Mouse (Mus musculus) hindbrain, embryonic 10.5 days (tissue): Measurements from ENCODE around the gene Enox1. TPM values are rescaled to one million over a fixed set of nuclear protein-coding genes. Genes with fewer than 3 reads are reported as not detected.

Source experiments
- DNase-seq: peaks from one replicate; pipeline ENCODE4 v3.0.0-alpha.2; 2017; ENCODE audit warnings: low spot score
- H3K27ac ChIP-seq: fragments of 300-500 bp; sonication (generic); 2 replicates; pipeline ENCODE4 v1.5.1; 2016; ENCODE audit warnings: mild to moderate bottlenecking, moderate library complexity
- H3K27me3 ChIP-seq: fragments of 300-500 bp; sonication (generic); 2 replicates; pipeline ENCODE4 v1.6.1; 2016; ENCODE audit warnings: mild to moderate bottlenecking; ENCODE audit not compliant: poor library complexity, insufficient read depth, severe bottlenecking
- H3K36me3 ChIP-seq: fragments of 300-500 bp; sonication (generic); 2 replicates; pipeline ENCODE4 v1.6.1; 2016; ENCODE audit warnings: mild to moderate bottlenecking, moderate library complexity
- H3K4me1 ChIP-seq: fragments of 300-500 bp; sonication (generic); replicated peaks from 2 replicates; pipeline ENCODE4 v1.6.1; 2016; ENCODE audit warnings: mild to moderate bottlenecking
- H3K4me3 ChIP-seq: fragments of 300-500 bp; sonication (generic); 2 replicates; pipeline ENCODE4 v1.5.1; 2016; ENCODE audit warnings: mild to moderate bottlenecking, moderate library complexity
- H3K9me3 ChIP-seq: fragments of 300-500 bp; sonication (generic); 2 replicates; pipeline ENCODE4 v1.6.1; 2016; ENCODE audit warnings: mild to moderate bottlenecking, moderate library complexity
- WGBS: fragments of 180-500 bp; shearing (Covaris S2); methylation state at CpG from one replicate; pipeline ENCODE4 v1.1.7; 2016; 5-methylcytosine and 5-hydroxymethylcytosine counted together
- polyA plus RNA-seq: library from polyadenylated mRNA; unstranded; fragments of >200 nt; fragmentation: Nextera tagmentation; extraction: Ambion mirVana; gene quantifications from 2 replicates; pipeline ENCODE4 v1.2.1, GENCODE M21; 2016

Gene Enox1
- polyA plus RNA-seq, 1 experiment from 2014 or later = 17.6 TPM

- no peak overlapping the region for H3K4me3 ChIP-seq
- H3K27me3 ChIP-seq = no peaks in the 10 kb centered on the region
- no peak for DNase-seq
- peaks cover 30% of the 10 kb centered on the region for H3K4me1 ChIP-seq
- WGBS = 89% methylated on average over 5 of the region's 5 CpGs
- H3K36me3 ChIP-seq = no peaks in the 10 kb centered on the region
- H3K27ac ChIP-seq = no peak overlapping the region
- no peaks in the 10 kb centered on the region for H3K9me3 ChIP-seq
Observed at GRCm38 (mm10) chr14:77389276-77389675, 232.7 kb downstream of the Enox1 start.

DNA sequence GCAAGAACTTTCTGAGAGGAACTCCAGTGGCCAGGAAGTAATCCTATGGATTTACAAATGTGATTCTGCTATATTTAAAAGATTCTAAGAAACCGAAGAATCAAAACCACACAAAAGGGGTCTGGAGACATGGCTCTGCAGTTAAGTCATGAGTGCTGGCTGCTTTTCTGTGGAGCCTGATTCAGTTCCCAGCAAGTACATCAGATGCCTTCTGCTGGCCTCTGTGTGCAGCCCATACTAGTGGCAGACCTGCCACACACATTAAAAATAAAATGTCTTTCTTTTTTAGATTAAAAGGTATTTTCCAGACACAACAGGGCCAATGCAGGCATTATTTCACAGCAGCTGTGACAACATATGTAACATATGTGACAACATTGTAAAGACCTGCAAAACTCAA is 235.9 kb downstream of the Enox1 start:
- H3K4me1 ChIP-seq = 0 out of 2 replicates have a peak, but pooled peaks cover 6% of the 10 kb centered on the region
- no peak overlapping the region for H3K27ac ChIP-seq
- DNase-seq = no peak
- H3K36me3 ChIP-seq = no peaks in the 10 kb centered on the region
- H3K4me3 ChIP-seq = no peak overlapping the region
- H3K9me3 ChIP-seq = no peaks in the 10 kb centered on the region
- no peaks in the 10 kb centered on the region for H3K27me3 ChIP-seq
- 83% methylated on average over 1 of the region's 1 CpGs for WGBS

DNA sequence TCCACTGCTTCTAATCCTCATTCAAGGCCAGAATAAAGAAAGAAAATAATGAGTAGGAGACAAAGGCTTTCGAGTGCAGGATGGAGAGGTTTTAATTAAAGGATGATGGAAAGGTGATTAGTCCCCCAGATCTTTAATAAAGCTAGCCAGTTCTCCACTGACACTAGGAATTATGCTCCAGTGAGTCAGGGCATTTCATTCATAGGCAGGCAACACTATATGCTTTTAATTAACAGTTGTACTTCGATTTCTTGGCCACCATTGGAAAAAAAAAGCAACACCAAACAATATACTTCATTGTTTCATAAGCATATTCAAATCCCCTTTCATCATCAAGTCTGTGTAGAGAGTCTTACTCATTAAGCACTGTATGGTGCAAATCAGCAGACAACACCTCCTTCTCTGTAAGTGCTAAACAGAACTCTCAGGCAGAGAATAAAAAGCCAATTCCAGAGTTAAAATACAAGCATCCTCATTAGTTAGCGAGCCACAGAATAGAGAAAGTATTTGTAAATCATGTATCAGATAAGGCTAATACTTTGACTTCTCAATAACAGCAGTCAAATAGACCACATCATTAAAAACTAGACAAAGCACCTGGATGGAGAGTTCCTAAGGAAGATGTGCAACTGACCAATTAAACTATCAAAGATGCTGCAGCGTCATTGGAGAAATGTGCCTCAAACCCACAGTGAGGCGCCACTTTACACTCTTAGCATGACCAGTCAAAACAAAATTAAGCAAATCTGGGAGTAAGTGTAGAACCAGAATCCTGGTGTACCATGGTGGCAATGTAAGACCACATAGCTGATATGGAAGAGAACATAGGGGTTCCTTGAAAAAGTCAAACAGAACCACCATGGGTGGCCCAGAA is 249.9 kb downstream of the Enox1 start:
- WGBS = 78% methylated on average over 5 of the region's 5 CpGs
- Histone ChIP-seq H3K36me3 (no peaks in the 10 kb centered on the region), H3K4me3 (no peak overlapping the region), H3K4me1 (0 out of 2 replicates have a peak, but pooled peaks cover 5% of the 10 kb centered on the region), H3K9me3 (no peaks in the 10 kb centered on the region), H3K27ac (no peak overlapping the region), H3K27me3 (no peaks in the 10 kb centered on the region)
- no peak for DNase-seq

DNA sequence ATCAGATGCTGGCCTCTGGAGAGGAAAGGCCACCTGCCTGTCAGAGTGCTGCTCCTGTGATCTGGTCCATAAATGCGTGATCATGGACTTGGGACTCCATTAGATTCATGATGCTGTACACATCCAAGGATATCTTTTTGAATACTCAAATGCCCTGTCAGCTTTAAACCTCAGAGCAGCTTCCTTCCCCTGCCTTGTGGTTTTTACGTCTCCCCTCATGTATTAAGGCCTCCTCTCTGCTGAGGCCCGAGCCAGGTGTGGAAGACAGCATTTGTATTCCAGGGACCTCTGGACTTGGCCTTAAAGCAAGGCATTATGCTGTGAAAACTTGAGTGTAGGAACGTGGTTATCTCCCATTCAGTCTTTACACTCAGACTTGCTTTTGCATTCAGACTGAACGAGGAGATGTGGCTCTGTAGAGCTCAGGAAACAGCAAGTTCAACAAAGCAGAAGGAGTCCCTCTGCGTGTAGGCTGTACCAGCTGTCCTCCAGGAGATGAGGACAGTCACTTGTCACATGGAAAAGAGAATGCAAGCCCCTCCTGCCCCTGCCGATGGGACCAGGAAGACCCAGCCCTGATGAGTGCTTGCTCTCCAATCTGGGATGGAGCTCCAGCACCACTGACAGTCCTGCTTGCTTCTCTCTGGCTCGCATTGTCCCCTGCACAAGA is 252.8 kb downstream of the Enox1 start:
- H3K36me3 ChIP-seq = no peaks in the 10 kb centered on the region
- 86% methylated on average over 8 of the region's 8 CpGs for WGBS

DNA sequence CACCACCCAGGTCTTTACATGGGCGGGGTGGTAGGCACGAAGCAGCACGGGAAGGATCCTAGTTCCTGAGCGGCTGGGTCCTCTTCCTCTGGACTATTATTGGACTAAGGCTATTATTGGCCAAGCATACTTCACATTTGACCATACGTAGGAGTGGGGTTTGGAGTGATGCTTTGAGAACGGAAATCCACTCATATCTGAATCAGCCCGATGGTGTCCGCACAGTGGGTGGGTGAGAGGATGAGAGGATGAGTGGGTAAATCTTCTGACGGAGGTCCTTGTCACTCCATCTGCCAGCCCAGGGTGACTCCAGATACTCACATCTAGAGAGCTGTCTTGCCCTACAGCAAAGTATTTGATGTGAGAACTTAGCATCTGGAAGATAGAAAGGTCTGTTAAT is 253.8 kb downstream of the Enox1 start:
- WGBS = 95% methylated on average over 9 of the region's 9 CpGs
- no peak for DNase-seq
- Histone ChIP-seq H3K36me3 (no peaks in the 10 kb centered on the region), H3K4me3 (no peak overlapping the region), H3K27ac (no peak overlapping the region), H3K4me1 (0 out of 2 replicates have a peak, but pooled peaks cover 9% of the 10 kb centered on the region), H3K9me3 (no peaks in the 10 kb centered on the region), H3K27me3 (no peaks in the 10 kb centered on the region)

More for the DNA sequence above, 252.8 kb downstream of the Enox1 start:
- DNase-seq = no peak
- Histone ChIP-seq H3K4me3 (no peak overlapping the region), H3K9me3 (no peaks in the 10 kb centered on the region), H3K27me3 (no peaks in the 10 kb centered on the region), H3K27ac (no peak overlapping the region), H3K4me1 (0 out of 2 replicates have a peak, but pooled peaks cover 9% of the 10 kb centered on the region)

GRCm38 (mm10) chr14:77413106-77413505 is 256.5 kb downstream of the Enox1 start:
- Histone ChIP-seq H3K4me1 (0 out of 2 replicates have a peak, but pooled peaks cover 9% of the 10 kb centered on the region), H3K4me3 (no peak overlapping the region), H3K9me3 (no peaks in the 10 kb centered on the region), H3K36me3 (no peaks in the 10 kb centered on the region), H3K27ac (no peak overlapping the region), H3K27me3 (no peaks in the 10 kb centered on the region)
- 86% methylated on average over 5 of the region's 5 CpGs for WGBS
- no peak for DNase-seq

DNA sequence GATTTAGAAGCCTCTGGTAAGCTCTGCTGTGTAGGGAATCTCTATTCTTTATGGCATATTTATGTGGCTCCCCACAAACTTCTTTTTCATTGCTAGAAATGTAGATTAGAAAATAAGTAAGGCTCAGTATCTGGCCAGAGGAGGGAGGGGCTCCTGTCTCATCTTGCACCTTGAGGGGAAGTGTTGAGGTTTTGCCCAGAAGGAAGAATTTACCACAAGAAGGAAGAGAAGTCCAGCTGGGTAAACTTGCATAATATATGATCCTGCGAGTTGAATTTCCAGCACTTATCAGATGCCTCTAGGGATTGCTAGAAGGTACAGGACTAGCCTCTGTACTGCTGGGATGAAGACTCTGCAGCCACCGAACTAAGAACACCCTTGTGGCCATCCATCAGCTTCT is 259.8 kb downstream of the Enox1 start:
- Histone ChIP-seq H3K4me3 (no peak overlapping the region), H3K27ac (no peak overlapping the region), H3K4me1 (peaks cover 5% of the 10 kb centered on the region), H3K9me3 (no peaks in the 10 kb centered on the region), H3K27me3 (no peaks in the 10 kb centered on the region), H3K36me3 (no peaks in the 10 kb centered on the region)
- 81% methylated on average over 2 of the region's 2 CpGs for WGBS
- no peak for DNase-seq

GRCm38 (mm10) chr14:77421031-77421430 is 264.5 kb downstream of the Enox1 start:
- Histone ChIP-seq H3K4me3 (no peak overlapping the region), H3K4me1 (peaks cover 4% of the 10 kb centered on the region), H3K36me3 (no peaks in the 10 kb centered on the region), H3K27ac (no peak overlapping the region), H3K27me3 (no peaks in the 10 kb centered on the region), H3K9me3 (no peaks in the 10 kb centered on the region)
- WGBS = 75% methylated on average over 6 of the region's 6 CpGs
- DNase-seq = no peak

DNA sequence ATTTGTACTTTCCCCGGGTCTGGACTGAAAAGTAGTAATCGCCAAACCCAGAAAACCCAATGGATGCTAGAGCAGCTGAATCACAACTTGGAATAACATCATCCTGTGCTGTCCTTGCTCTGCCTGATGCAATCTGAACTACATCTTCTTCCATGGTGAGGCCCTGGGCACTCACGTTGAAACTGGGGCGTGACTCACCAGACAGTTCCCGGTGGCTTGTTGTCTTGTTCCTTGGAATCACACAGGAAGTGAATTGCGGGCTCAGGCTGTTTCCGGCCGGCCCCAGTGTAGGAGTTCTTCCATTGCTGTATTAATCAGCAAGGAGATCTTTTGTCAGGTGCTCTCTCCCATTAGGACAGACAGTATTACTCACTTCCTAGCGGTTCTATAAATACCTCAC is 266.6 kb downstream of the Enox1 start:
- WGBS = 89% methylated on average over 9 of the region's 9 CpGs
- peaks cover 4% of the 10 kb centered on the region for H3K4me1 ChIP-seq
- no peak overlapping the region for H3K4me3 ChIP-seq
- H3K36me3 ChIP-seq = no peaks in the 10 kb centered on the region
- H3K9me3 ChIP-seq = no peaks in the 10 kb centered on the region
- H3K27ac ChIP-seq = no peak overlapping the region
- no peaks in the 10 kb centered on the region for H3K27me3 ChIP-seq
- no peak for DNase-seq

DNA sequence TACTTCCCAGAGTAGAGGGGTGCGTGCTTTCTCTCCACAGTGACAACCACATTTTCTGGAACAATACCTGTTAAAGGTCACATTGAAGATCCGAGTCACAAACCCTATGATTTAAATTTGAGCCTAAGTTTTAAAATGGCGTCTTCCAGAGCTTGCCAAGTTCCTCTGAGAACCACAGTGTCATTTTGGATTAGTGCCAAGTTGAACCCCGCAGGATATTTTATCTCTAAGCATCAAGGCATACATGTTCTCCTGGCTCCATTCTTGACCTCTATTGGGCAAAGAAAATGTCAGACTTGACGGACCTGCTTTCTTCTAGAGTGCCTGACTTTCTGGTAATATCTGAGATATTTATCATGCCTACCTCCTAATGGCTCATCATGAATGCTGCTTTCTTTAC is 282.9 kb downstream of the Enox1 start:
- H3K4me1 ChIP-seq = no peaks in the 10 kb centered on the region
- no peak for DNase-seq
- no peaks in the 10 kb centered on the region for H3K9me3 ChIP-seq
- H3K4me3 ChIP-seq = no peak overlapping the region
- no peak overlapping the region for H3K27ac ChIP-seq
- H3K36me3 ChIP-seq = no peaks in the 10 kb centered on the region
- WGBS = 90% methylated on average over 5 of the region's 5 CpGs
- no peaks in the 10 kb centered on the region for H3K27me3 ChIP-seq

DNA sequence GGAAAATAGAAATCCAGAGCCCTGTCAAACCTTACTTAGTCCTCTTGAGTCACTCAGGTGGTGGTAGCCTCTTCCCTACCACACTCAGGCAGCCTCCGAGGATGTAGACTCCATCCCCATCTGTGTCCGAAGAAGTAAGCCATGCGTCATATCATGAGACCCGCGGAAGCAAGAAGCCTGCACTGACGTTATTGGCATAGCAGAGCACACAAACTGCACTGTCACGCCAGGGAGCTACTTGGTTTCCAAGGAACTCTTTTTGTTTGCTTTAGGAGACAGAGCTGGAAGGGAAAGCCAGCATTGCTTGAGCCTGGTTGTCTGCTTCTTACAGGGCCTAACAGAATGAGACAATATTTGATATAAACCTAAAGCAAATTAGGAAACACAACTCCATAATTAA is 284.2 kb downstream of the Enox1 start:
- WGBS = 87% methylated on average over 7 of the region's 7 CpGs
- Histone ChIP-seq H3K4me3 (no peak overlapping the region), H3K4me1 (no peaks in the 10 kb centered on the region), H3K36me3 (no peaks in the 10 kb centered on the region), H3K27ac (no peak overlapping the region), H3K9me3 (no peaks in the 10 kb centered on the region), H3K27me3 (no peaks in the 10 kb centered on the region)
- no peak for DNase-seq

GRCm38 (mm10) chr14:77441541-77441940 is 285.0 kb downstream of the Enox1 start:
- Histone ChIP-seq H3K4me3 (no peak overlapping the region), H3K9me3 (no peaks in the 10 kb centered on the region), H3K36me3 (no peaks in the 10 kb centered on the region), H3K27ac (no peak overlapping the region), H3K27me3 (no peaks in the 10 kb centered on the region), H3K4me1 (no peaks in the 10 kb centered on the region)
- no peak for DNase-seq
- WGBS = 94% methylated on average over 6 of the region's 6 CpGs

GRCm38 (mm10) chr14:77448001-77448400 is 291.4 kb downstream of the Enox1 start:
- H3K4me1 ChIP-seq = peaks cover 5% of the 10 kb centered on the region
- no peak for DNase-seq
- no peak overlapping the region for H3K27ac ChIP-seq
- H3K4me3 ChIP-seq = no peak overlapping the region
- 82% methylated on average over 4 of the region's 4 CpGs for WGBS
- H3K9me3 ChIP-seq = no peaks in the 10 kb centered on the region
- H3K36me3 ChIP-seq = no peaks in the 10 kb centered on the region
- H3K27me3 ChIP-seq = no peaks in the 10 kb centered on the region
